Mouse (Mus musculus) heart, embryonic 11.5 days (tissue): ENCODE data around the gene Mettl5. TPM values are rescaled to one million over a fixed set of nuclear protein-coding genes. Genes with fewer than 3 reads are reported as not detected.

Source experiments
- ATAC-seq: fragments of 200-750 bp; cut with Nextera tagmentation; replicated peaks from 2 replicates; pipeline ENCODE4 v1.8.0; 2017; ENCODE audit warnings: moderate library complexity; ENCODE audit not compliant: insufficient number of reproducible peaks, low FRiP score, low TSS enrichment
- H3K27ac ChIP-seq: fragments of 300-500 bp; sonication (generic); 2 replicates; pipeline ENCODE4 v1.5.1; 2014; ENCODE audit warnings: mild to moderate bottlenecking, low read depth, low read length
- H3K27me3 ChIP-seq: fragments of 300-500 bp; sonication (generic); 2 replicates; pipeline ENCODE4 v1.6.1; 2014; ENCODE audit warnings: mild to moderate bottlenecking, low read length, mixed read lengths; ENCODE audit not compliant: control insufficient read depth, insufficient read depth
- H3K36me3 ChIP-seq: fragments of 300-500 bp; sonication (generic); 2 replicates; pipeline ENCODE4 v1.6.1; 2014; ENCODE audit warnings: mild to moderate bottlenecking, low read length, moderate library complexity, mixed read lengths; ENCODE audit not compliant: control insufficient read depth, insufficient read depth
- H3K4me1 ChIP-seq: fragments of 300-500 bp; sonication (generic); 2 replicates; pipeline ENCODE4 v1.6.1; 2014; ENCODE audit warnings: low read length; ENCODE audit not compliant: control insufficient read depth, insufficient read depth
- H3K4me2 ChIP-seq: fragments of 300-500 bp; sonication (generic); 2 replicates; pipeline ENCODE4 v1.6.1; 2014; ENCODE audit warnings: mild to moderate bottlenecking, moderate library complexity
- H3K4me3 ChIP-seq: fragments of 300-500 bp; sonication (generic); 2 replicates; pipeline ENCODE4 v1.5.1; 2014; ENCODE audit warnings: low read depth, low read length
- H3K9ac ChIP-seq: fragments of 300-500 bp; sonication (generic); 2 replicates; pipeline ENCODE4 v1.6.1; 2014; ENCODE audit warnings: mild to moderate bottlenecking, low read depth, low read length, moderate library complexity
- H3K9me3 ChIP-seq: fragments of 300-500 bp; sonication (generic); replicated peaks from 2 replicates; pipeline ENCODE4 v1.6.1; 2016; ENCODE audit warnings: low read length; ENCODE audit not compliant: control insufficient read depth
- WGBS: fragments of 180-500 bp; shearing (Covaris S2); extraction: QIAGEN DNeasy Blood & Tissue Kit; methylation state at CpG from one replicate; pipeline ENCODE4 v1.1.7; 2014; ENCODE audit not compliant: insufficient replicate concordance; 5-methylcytosine and 5-hydroxymethylcytosine counted together
- polyA plus RNA-seq: library from polyadenylated mRNA; unstranded; fragments of >200 nt; fragmentation: Nextera tagmentation; extraction: Ambion mirVana; gene quantifications from 2 replicates; pipeline ENCODE4 v1.2.1, GENCODE M21; 2014

The Mettl5 gene
- polyA plus RNA-seq, 1 experiment from 2014 or later, result 34.7 TPM

DNA sequence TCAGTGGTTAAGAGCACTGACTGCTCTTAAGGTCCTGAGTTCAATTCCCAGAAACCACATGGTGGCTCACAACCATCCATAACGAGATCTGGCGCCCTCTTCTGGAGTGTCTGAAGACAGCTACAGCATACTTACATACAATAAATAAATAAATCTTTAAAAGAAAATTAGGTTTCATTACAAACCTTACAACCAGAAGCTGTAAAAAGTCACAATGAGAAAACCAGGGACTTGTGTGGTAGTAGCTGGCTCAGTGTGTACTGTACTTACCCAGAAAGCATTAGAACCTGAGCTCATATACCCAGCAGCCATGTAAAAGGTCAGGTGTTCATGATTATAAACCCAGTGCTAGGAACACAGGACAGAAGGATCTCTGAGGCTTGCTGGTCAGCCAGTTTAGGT is 1.4 kb downstream of the Mettl5 start:
- H3K36me3 ChIP-seq, result no peaks in the 10 kb centered on the region
- ATAC-seq, result no peak
- H3K27me3 ChIP-seq, result no peaks in the 10 kb centered on the region
- H3K9me3 ChIP-seq, result no peaks in the 10 kb centered on the region
- no peak overlapping the region for H3K4me3 ChIP-seq
- H3K27ac ChIP-seq, result no peak overlapping the region
- 0 out of 2 replicates have a peak, but pooled peaks cover 3% of the 10 kb centered on the region for H3K4me1 ChIP-seq
- WGBS, result 70% methylated on average over 2 of the region's 2 CpGs
- H3K9ac ChIP-seq, result no peak overlapping the region
- peak overlapping the region; percentile 85 for H3K4me2 ChIP-seq

- peaks cover 8% of the 10 kb centered on the region for H3K36me3 ChIP-seq
- 2% methylated on average over 13 of the region's 13 CpGs for WGBS
- H3K27me3 ChIP-seq, result no peaks in the 10 kb centered on the region
- H3K27ac ChIP-seq, result peak overlapping the region; percentile 90
- no peak for ATAC-seq
- H3K4me3 ChIP-seq, result peak overlapping the region; percentile 99
- no peaks in the 10 kb centered on the region for H3K9me3 ChIP-seq
- peak overlapping the region; percentile 99 for H3K9ac ChIP-seq
- peaks cover 2% of the 10 kb centered on the region; the same call in 1 of the 2 replicates for H3K4me1 ChIP-seq
- peak overlapping the region; percentile 75 for H3K4me2 ChIP-seq
These were observed 23.2 kb downstream of the Mettl5 start for GRCm38 (mm10) chr2:69862117-69862657.

DNA sequence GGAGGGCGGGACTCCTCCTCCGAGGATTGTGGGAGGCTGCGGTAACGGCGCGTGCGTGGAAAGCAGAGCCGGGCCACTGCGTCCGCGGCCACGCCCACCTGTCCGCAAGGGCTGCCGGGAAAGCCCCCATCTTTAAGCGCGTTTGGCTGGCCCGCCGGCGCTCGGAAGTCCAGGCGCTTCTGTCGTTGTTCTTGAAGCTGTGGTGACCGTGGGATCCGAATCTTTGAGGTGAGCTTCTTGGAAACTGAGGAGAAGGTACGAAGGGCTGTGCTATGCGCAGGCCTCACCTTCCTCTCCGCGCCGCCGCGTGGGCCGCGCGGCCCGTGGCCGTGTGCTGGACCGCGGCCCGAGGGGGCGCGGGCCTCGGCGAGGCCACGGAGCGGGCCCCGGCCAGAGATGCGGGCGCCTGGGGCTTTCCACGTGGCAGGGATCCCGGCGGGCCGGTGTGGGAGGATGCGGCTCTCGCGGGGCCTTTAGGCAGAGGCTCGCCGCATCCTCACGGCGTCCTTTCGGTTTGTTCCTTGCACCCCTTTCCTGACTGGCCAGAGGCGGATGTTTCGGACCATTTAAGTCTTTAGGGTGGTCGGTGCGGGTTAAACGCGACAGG is 23.8 kb downstream of the Mettl5 start, which contains the start of gene Ssb:
Gene Ssb (plus strand): TSS at position 78 of the 607 bp plus-strand sequence.
- no peaks in the 10 kb centered on the region for H3K27me3 ChIP-seq
- peaks cover 2% of the 10 kb centered on the region; the same call in 1 of the 2 replicates for H3K4me1 ChIP-seq
- WGBS, result under 1% methylated on average over 64 of the region's 66 CpGs
- H3K36me3 ChIP-seq, result peaks cover 6% of the 10 kb centered on the region
- peak within 1 kb of the TSS; percentile 99 for H3K9ac ChIP-seq
- peak; percentile 93 for ATAC-seq
- H3K27ac ChIP-seq, result peak within 1 kb of the TSS; percentile 90
- peak within 1 kb of the TSS; percentile 99 for H3K4me3 ChIP-seq
- peak within 1 kb of the TSS; percentile 75 for H3K4me2 ChIP-seq
- H3K9me3 ChIP-seq, result no peaks in the 10 kb centered on the region

GRCm38 (mm10) chr2:69860972-69861452 is 24.4 kb downstream of the Mettl5 start:
- 9% methylated on average over 13 of the region's 13 CpGs for WGBS
- Histone ChIP-seq H3K27ac (peak overlapping the region; percentile 90), H3K9me3 (no peaks in the 10 kb centered on the region)

DNA sequence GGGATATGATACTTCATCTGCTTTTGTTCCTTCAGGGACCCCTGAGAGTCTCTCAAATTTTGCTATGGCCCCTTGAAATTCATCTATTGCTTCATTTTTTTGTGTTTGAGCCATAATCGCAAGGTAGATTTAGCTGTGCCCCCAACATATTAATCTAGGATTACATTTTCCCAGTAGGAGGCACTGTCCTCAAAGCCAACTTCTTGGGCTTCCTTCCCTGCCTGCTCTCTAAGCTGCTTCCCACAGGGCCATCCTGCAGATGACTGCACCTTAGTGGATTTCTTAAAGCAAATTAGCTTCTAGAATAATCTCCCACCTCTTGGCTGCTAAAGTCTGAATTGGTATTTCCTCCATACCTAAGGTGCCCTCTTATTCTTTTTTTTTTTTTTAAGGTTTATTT is 27.5 kb downstream of the Mettl5 start:
- no peak for ATAC-seq
- 80% methylated on average over 1 of the region's 1 CpGs for WGBS

More at GRCm38 (mm10) chr2:69860972-69861452, 24.4 kb downstream of the Mettl5 start:
- peak overlapping the region; percentile 99 for H3K4me3 ChIP-seq
- ATAC-seq, result 0 out of 2 replicates have a peak, but pooled peaks have one; percentile 32
- H3K9ac ChIP-seq, result peak overlapping the region; percentile 99
- H3K4me2 ChIP-seq, result peak overlapping the region; percentile 75
- no peaks in the 10 kb centered on the region for H3K27me3 ChIP-seq
- peaks cover 2% of the 10 kb centered on the region; the same call in 1 of the 2 replicates for H3K36me3 ChIP-seq
- H3K4me1 ChIP-seq, result peaks cover 2% of the 10 kb centered on the region; the same call in 1 of the 2 replicates

DNA sequence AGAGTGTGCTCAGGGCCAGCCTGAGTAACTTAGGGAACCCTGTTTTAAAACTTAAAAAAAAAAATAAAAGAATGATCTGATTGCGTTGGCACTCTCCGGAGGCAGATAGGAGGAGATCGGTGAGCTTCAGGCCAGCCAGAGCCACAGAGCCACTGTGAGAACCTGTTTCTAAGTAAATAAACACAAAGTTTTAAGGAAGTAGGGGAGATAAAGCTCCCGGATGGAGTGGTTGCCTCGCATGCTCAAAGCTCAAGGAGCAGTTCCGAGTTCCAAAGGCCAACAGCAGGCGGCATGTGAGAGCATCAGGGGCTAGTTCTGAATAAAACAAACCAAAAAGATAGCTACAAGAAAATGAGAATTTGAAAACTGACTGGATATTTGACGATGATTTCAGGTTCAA is 29.0 kb downstream of the Mettl5 start:
- H3K27me3 ChIP-seq, result no peaks in the 10 kb centered on the region
- no peak overlapping the region for H3K4me3 ChIP-seq
- no peak for ATAC-seq
- no peak overlapping the region for H3K27ac ChIP-seq
- 33% methylated on average over 8 of the region's 8 CpGs for WGBS
- no peaks in the 10 kb centered on the region for H3K9me3 ChIP-seq
- H3K36me3 ChIP-seq, result no peaks in the 10 kb centered on the region
- no peak overlapping the region for H3K4me2 ChIP-seq
- no peak overlapping the region for H3K9ac ChIP-seq
- no peaks in the 10 kb centered on the region for H3K4me1 ChIP-seq

More for the DNA sequence above, 27.5 kb downstream of the Mettl5 start:
- no peak overlapping the region for H3K4me3 ChIP-seq
- no peak overlapping the region for H3K9ac ChIP-seq
- H3K27ac ChIP-seq, result no peak overlapping the region
- no peaks in the 10 kb centered on the region for H3K27me3 ChIP-seq
- no peaks in the 10 kb centered on the region for H3K36me3 ChIP-seq
- H3K9me3 ChIP-seq, result no peaks in the 10 kb centered on the region
- H3K4me1 ChIP-seq, result no peaks in the 10 kb centered on the region; the same call in 1 of the 2 replicates
- no peak overlapping the region for H3K4me2 ChIP-seq

DNA sequence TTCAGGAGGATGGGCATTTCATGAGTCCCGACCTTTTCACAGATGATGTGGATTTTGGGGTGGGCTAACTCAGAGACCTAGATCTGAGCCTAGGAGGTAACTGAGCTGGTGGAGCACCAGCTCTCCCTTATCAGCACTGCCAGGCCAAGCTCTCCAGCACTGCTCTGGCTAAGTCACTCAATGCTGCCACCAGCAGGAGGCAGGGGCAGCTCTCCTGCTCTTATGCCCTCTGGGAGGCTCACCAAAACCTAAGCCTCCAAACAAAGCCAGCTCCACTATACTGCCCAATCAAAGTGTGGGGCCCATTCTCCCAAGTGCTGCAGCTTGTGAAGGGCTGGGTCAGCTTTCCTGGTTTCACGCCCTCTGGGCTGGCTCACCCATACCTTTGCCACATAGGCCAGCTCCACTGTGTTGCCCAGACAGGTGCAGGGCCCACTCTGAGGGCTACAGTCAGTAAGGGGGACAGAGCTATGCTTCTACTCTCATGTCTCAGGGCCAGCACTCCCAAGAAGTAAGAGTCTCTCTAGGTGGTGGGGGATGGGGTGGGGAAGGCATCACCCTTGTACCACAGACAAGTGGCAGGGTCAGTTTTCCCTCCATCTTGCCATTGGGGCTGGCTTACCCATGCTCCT is 33.9 kb downstream of the Mettl5 start:
- WGBS, result 59% methylated on average over 2 of the region's 2 CpGs

GRCm38 (mm10) chr2:69849215-69849614 is 36.2 kb downstream of the Mettl5 start:
- Histone ChIP-seq H3K4me2 (no peak overlapping the region), H3K4me3 (no peak overlapping the region), H3K27me3 (no peaks in the 10 kb centered on the region), H3K36me3 (no peaks in the 10 kb centered on the region), H3K4me1 (no peaks in the 10 kb centered on the region), H3K27ac (no peak overlapping the region), H3K9ac (no peak overlapping the region), H3K9me3 (no peaks in the 10 kb centered on the region)
- WGBS, result 67% methylated on average over 6 of the region's 6 CpGs
- ATAC-seq, result no peak

More for the DNA sequence above, 33.9 kb downstream of the Mettl5 start:
- ATAC-seq, result no peak
- H3K27ac ChIP-seq, result no peak overlapping the region
- H3K9ac ChIP-seq, result no peak overlapping the region
- H3K27me3 ChIP-seq, result no peaks in the 10 kb centered on the region
- H3K36me3 ChIP-seq, result no peaks in the 10 kb centered on the region
- H3K9me3 ChIP-seq, result no peaks in the 10 kb centered on the region
- no peak overlapping the region for H3K4me2 ChIP-seq
- no peaks in the 10 kb centered on the region for H3K4me1 ChIP-seq
- H3K4me3 ChIP-seq, result no peak overlapping the region
